Mouse (Mus musculus): ENCODE results near the gene Otos.

The Otos gene

GRCm38 (mm10) chr1:92605482-92605881 lies 43.2 kb downstream of the Otos start, which contains the start of gene Olfr1410:
Olfr1410 (plus strand) TSS chr1:92605782.
- DNase-seq: no peak

- DNase-seq: no peak
Measured at GRCm38 (mm10) chr1:92596019-92596418, 52.6 kb downstream of the Otos start.
